Mouse (Mus musculus) bone marrow, adult 2 months (tissue): ENCODE data around the gene Yju2. TPM values are rescaled to one million over a fixed set of nuclear protein-coding genes. Genes with fewer than 3 reads are reported as not detected.
"Not testable (repeated sequence)": the region's sequence is repeated elsewhere in the genome, so short reads cannot be mapped to it uniquely, and the experiment has no call there.

Experiments used
- H3K27ac ChIP-seq: fragments of 200-500 bp; 2 replicates; pipeline ENCODE4 v1.5.1; 2012; ENCODE audit warnings: low read depth, mild to moderate bottlenecking, control low read depth, inconsistent platforms, low read length; ENCODE audit not compliant: control insufficient read depth, poor library complexity, insufficient read depth
- H3K4me1 ChIP-seq: fragments of 200-500 bp; 2 replicates; pipeline ENCODE4 v1.6.1; 2011; ENCODE audit warnings: low read length; ENCODE audit not compliant: control insufficient read depth, insufficient read depth
- H3K4me3 ChIP-seq: fragments of 200-500 bp; replicated peaks from 2 replicates; pipeline ENCODE3; 2011; ENCODE audit warnings: mild to moderate bottlenecking, low read depth, low read length, control low read depth; ENCODE audit not compliant: control insufficient read depth
- CTCF ChIP-seq: fragments of 200-500 bp; IDR thresholded peaks from 2 replicates; pipeline ENCODE4 v1.5.1; 2011; ENCODE audit warnings: low read length, control low read depth; ENCODE audit not compliant: control insufficient read depth, insufficient read depth
- POLR2A ChIP-seq: fragments of 200-500 bp; IDR thresholded peaks from 2 replicates; pipeline ENCODE4 v1.6.1; 2011; ENCODE audit warnings: low read depth, mild to moderate bottlenecking, control low read depth, low read length, borderline replicate concordance; ENCODE audit not compliant: control insufficient read depth
- WGBS: fragments of 180-500 bp; shearing (Covaris S2); methylation state at CpG from one replicate; pipeline ENCODE4 v1.1.7; 2018; 5-methylcytosine and 5-hydroxymethylcytosine counted together
- polyA plus RNA-seq: library from polyadenylated mRNA; stranded (reverse); fragments of >200 nt; gene quantifications from 2 replicates; pipeline ENCODE4 v1.2.4, GENCODE M21; 2011; ENCODE audit warnings: low replicate concordance; ENCODE audit not compliant: missing spikeins, insufficient read depth, insufficient read length

Yju2 gene
- 9.3 and 12.3 TPM in 2 replicates for polyA plus RNA-seq

DNA sequence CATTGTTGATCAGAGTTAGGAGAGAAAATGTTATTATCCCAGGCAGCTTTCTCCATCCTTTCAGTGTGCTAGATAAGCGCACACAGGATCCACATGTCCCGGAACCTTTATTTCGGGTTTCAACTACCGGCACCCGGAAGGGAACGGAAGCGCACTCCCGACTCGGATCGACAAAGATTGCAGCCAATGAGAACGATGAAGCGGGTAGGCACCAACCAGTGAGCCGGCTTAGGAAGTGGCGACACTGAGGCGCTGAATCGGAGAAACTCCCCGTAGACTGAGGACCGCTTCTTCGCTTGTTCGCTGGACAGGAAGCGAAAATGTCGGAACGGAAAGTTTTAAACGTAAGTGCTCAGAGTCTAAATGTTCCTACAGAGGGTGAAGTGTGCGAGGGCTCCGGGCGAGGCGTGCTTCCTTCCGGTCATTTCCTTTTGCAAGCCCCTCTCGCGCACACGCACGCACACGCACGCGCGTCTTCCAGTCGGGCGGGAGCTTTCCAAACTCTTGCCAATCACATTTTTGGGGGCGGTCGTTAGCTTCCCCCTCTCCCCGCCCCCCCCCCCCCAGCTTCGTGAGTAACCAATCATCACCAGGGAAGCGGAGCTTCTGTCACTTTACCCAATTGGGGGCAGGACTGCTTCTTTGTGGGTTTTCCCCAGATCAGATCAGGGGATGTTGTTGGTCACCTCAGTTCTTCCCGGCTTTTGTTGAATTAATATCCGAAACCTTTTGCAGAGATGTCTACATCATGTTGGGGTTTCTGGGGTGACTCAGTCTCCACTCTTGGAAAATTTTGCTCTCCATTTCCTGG is at the start of gene Yju2:
TSS of gene Yju2 (plus strand) at position 182 of the 811 bp plus-strand sequence.
- under 1% methylated on average over 46 of the region's 46 CpGs for WGBS
- peak within 1 kb of the TSS; percentile 90 for H3K4me3 ChIP-seq
- H3K4me1 ChIP-seq = peaks cover 1% of the 10 kb centered on the region
- peak within 1 kb of the TSS; percentile 96 for H3K27ac ChIP-seq
- TF ChIP-seq CTCF (no peak), POLR2A (peak; percentile 19; the same call in 1 of the 2 replicates)

DNA sequence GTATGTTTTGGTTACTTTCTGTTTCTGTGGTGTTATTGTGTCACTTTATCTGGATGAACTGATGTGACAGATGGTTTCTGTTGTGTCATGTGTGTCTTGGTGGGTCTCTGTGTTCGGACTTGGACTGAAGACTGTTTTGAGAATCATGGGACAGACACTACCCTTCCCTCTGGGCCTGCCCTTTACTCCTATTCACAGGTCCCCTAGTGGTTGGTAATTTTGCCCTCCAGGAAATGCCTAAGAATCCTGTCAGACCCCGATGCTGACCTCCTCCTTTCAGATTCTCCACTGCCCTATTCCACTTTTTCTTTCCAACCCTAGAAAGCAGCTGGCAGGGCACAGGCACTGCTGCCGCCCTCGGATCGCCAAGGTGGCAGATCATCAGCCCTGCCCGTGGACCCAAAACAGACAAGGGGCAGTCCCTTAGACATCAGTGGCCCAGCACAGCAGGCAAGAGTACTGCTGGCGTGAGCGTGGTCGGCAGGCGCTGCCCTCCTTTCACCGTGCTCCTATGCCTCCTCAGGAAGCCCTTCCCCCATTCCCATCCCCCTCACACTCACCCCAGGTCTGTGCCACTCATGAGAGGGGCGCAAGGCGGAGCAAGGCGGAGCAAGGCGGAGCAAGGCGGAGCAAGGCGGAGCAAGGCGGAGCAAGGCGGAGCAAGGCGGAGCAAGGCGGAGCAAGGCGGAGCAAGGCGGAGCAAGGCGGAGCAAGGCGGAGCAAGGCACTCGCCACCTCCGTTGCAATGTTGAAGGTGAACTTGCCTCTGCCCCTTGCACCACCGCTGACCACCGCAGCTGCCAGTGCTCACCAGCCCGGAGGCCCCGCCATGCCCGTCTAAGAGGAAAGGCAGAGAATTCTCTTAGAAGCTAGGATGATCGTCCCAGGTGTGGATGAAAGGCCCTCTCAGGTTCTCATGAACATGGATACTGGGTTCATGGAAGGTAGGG is 27.1 kb upstream of the Yju2 start:
- Histone ChIP-seq H3K27ac (peak overlapping the region; percentile 87), H3K4me1 (no peaks in the 10 kb centered on the region; the same call in 1 of the 2 replicates), H3K4me3 (peak overlapping the region; percentile 100)
- 1% methylated on average over 33 of the region's 33 CpGs for WGBS
- TF ChIP-seq POLR2A (peak; percentile 39; the same call in 1 of the 2 replicates), CTCF (no peak)

DNA sequence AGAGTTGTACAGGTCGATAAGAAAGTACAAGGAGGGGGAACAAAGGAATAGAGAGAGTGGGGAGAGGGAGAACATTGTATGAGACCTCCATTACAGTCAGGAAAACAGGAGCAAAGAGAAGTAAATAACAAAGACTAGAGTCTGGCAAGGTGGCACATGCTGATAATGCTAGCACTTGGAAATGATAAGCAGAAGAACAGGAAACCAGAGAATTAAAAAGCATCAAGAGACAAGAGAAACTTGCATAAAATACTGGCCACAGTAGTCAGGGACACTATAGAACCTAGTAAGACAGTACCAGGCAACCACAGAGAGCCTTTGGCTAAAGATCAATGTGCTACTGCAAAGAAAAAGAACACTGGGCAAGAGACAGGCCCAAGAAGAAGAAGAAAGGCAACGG is 26.3 kb upstream of the Yju2 start:
- 27% methylated on average over 2 of the region's 2 CpGs for WGBS
- TF ChIP-seq CTCF = no peak
- TF ChIP-seq POLR2A = no peak
- Histone ChIP-seq H3K27ac (no peak overlapping the region; the same call in 1 of the 2 replicates), H3K4me3 (no peak overlapping the region), H3K4me1 (no peaks in the 10 kb centered on the region; the same call in 1 of the 2 replicates)

DNA sequence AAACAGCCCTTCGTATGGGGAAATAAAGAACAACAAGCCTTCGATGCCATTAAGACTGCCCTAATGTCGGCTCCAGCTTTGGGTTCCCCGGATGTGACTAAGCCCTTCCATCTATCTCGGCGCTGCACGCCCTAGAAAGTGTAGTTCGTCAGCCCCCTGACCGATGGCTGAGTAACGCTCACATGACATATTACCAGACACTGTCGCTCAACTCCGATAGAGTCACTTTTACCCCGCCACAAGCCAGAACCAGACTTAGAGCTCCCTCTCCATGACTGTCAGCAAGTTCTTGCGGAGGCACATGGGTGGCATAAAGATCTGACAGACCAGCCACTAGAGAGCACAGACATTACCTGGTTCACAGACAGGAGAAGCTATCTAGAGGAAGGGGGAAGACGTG is 25.7 kb upstream of the Yju2 start:
- 91% methylated on average over 15 of the region's 15 CpGs for WGBS
- H3K27ac ChIP-seq = no peak overlapping the region

DNA sequence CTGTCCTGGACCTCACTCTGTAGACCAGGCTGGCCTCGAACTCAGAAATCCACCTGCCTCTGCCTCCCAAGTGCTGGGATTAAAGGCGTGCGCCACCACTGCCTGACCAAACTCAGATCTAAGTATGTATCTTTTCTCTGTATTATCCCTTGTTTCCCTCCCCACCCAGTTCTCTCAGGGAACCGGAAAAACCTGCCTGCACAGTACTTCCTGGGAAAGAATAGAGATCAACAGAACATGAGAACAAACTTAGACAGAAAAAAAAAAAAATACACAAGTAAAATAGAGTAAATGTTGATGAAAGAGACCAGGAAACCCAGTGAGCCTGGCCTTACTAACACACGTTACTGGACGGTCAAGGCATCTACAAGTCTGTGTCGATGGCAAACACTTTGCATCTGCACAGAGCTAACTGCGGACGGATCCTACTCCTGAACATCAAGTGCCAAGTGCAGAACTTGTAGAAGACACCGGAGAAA is 14.5 kb upstream of the Yju2 start:
- H3K4me1 ChIP-seq = not testable (repeated sequence)
- 27% methylated on average over 10 of the region's 10 CpGs for WGBS
- H3K27ac ChIP-seq = peak overlapping the region; percentile 96
- H3K4me3 ChIP-seq = peak overlapping the region; percentile 57

More for the DNA sequence above, 25.7 kb upstream of the Yju2 start:
- TF ChIP-seq POLR2A = no peak
- no peaks in the 10 kb centered on the region; the same call in 1 of the 2 replicates for H3K4me1 ChIP-seq
- H3K4me3 ChIP-seq = no peak overlapping the region

DNA sequence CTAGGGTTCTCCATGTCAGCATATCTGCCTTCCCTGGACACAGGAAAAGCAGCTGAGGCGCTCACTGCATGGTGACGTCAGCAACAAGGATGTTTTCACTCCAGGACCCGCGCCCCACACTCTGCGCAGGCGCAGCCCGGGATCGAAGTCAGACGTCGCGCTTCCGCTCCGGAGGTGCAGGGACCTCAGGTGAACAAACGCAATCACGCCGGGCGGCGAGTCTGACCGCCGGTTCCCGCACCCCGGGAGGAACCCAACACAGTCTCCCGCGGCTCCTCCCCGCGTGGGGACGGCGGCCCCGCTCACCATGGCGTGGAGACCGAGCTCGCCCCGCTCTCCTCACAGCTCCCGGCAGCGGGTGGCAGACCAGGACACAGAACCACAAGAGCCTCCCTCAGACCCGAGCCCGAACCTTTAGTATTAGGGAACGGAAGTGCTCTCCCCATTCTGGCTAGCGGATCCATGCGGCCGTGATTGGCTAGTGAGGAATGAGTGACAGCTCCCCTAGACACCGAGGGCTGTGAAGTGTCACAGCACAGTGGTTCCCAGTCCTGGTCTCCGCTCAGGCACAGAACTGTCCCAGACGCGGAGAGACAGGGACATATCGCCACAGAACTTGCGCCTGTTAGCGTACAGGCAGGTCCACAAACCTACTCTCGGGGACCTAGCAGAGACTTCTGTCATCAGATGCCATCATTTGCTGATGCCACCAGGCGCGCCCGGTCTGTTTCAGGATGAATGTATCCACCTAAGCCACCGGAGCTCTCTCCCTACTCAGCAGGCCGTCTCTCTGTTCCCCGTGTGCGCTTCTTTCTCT is 13.8 kb upstream of the Yju2 start:
- H3K4me1 ChIP-seq = not testable (repeated sequence)
- peak overlapping the region; percentile 96 for H3K27ac ChIP-seq
- peak overlapping the region; percentile 73 for H3K4me3 ChIP-seq
- WGBS = under 1% methylated on average over 56 of the region's 56 CpGs
- TF ChIP-seq POLR2A = peak; percentile 52; the same call in 1 of the 2 replicates

DNA sequence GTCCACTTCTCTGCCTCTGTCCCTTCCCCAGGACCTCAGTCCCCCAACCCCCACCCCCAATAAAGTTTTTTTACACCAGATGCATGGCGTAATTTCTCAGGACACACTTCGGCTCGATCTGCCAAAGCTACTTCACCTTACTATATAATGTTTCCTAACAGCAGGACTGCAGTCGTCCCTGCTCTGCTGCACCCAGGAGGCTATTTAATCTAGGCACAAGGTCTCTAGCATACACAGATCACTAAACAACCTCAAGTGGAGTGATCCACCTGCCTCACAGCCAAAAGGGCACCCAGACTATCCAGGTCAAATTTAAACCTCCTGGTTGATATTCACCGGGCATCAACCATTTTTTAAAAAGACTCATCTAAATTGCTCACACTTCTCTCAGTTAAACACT is 13.2 kb upstream of the Yju2 start:
- H3K27ac ChIP-seq = peak overlapping the region; percentile 96
- 23% methylated on average over 5 of the region's 5 CpGs for WGBS
- peak overlapping the region; percentile 73 for H3K4me3 ChIP-seq
- H3K4me1 ChIP-seq = no peaks in the 10 kb centered on the region; the same call in 1 of the 2 replicates
- TF ChIP-seq CTCF = no peak
- no peak for TF ChIP-seq POLR2A
